Mouse (Mus musculus) kidney, adult 18-20 months (tissue): ENCODE measurements around the gene Fan1.

Experiments
- DNase-seq: peaks from one replicate; pipeline ENCODE4 v3.0.0; 2021

Gene Fan1

GRCm38 (mm10) chr7:64373830-64374562 lies at the start of gene Fan1:
TSS of gene Fan1 (minus strand) at chr7:64374095.
- peak; percentile 90 for DNase-seq

GRCm38 (mm10) chr7:64403989-64404388 lies 30.1 kb upstream of the Fan1 start:
- DNase-seq = no peak

- DNase-seq = no peak
These were observed 28.6 kb upstream of the Fan1 start for GRCm38 (mm10) chr7:64402452-64402851.

- DNase-seq = no peak
These were observed 26.8 kb upstream of the Fan1 start for GRCm38 (mm10) chr7:64400725-64401124.

- no peak for DNase-seq
These were observed 18.9 kb upstream of the Fan1 start for GRCm38 (mm10) chr7:64392819-64393151.

- DNase-seq = peak; percentile 99
These were observed 18.4 kb upstream of the Fan1 start, which contains the start of the genes Mphosph10 and Mcee for GRCm38 (mm10) chr7:64392122-64392818. TSS of gene Mphosph10 (minus strand) at chr7:64392268. TSS of gene Mcee (plus strand) at chr7:64392607.

GRCm38 (mm10) chr7:64391479-64391878 lies 17.6 kb upstream of the Fan1 start:
- no peak for DNase-seq

- DNase-seq = no peak
These were observed 607 bp downstream of the Fan1 start for GRCm38 (mm10) chr7:64373147-64373829.

- no peak for DNase-seq
These were observed 1.7 kb downstream of the Fan1 start for GRCm38 (mm10) chr7:64371940-64372878.

- no peak for DNase-seq
These were observed 4.1 kb downstream of the Fan1 start for GRCm38 (mm10) chr7:64369841-64370240.

GRCm38 (mm10) chr7:64365863-64366262 lies 8.0 kb downstream of the Fan1 start:
- DNase-seq = no peak

GRCm38 (mm10) chr7:64360586-64360945 lies 13.3 kb downstream of the Fan1 start:
- no peak for DNase-seq

GRCm38 (mm10) chr7:64359943-64360585 lies 13.8 kb downstream of the Fan1 start:
- no peak for DNase-seq

- DNase-seq = no peak
These were observed 15.2 kb downstream of the Fan1 start for GRCm38 (mm10) chr7:64358666-64359065.

- DNase-seq = peak; percentile 38
These were observed 16.5 kb downstream of the Fan1 start for GRCm38 (mm10) chr7:64357405-64357804.

GRCm38 (mm10) chr7:64356661-64357060 lies 17.2 kb downstream of the Fan1 start:
- DNase-seq = no peak

GRCm38 (mm10) chr7:64354206-64354605 lies 19.7 kb downstream of the Fan1 start:
- DNase-seq = no peak

- peak; percentile 45 for DNase-seq
These were observed 22.8 kb downstream of the Fan1 start for GRCm38 (mm10) chr7:64351087-64351486.

GRCm38 (mm10) chr7:64349147-64349861 lies 24.6 kb downstream of the Fan1 start:
- DNase-seq = peak; percentile 23

- peak; percentile 20 for DNase-seq
These were observed 26.1 kb downstream of the Fan1 start for GRCm38 (mm10) chr7:64347813-64348212.

GRCm38 (mm10) chr7:64332686-64333085 lies 41.2 kb downstream of the Fan1 start:
- DNase-seq = no peak
